Comparison of ENCODE assay signal across 7 mouse cellular contexts in genomic region chr17:79894971-79895882, GRCm38 (mm10). TPM values are rescaled to one million over a fixed set of nuclear protein-coding genes. Genes with fewer than 3 reads are reported as not detected.
DNase-seq lines count a peak whose midpoint lies in the region; ATAC-seq lines count a peak whose summit lies in the region.

No protein-coding gene starts in this region.

- H3K4me3 ChIP-seq in embryonic facial prominence, embryonic 11.5 days (ENCODE audit: low read depth, low read length): peak overlapping the region; percentile 95
- H3K4me3 ChIP-seq in limb, embryonic 11.5 days (ENCODE audit: low read depth, low read length): peak overlapping the region; percentile 79
- peak overlapping the region; percentile 98 for H3K4me3 ChIP-seq in midbrain, embryonic 13.5 days (replicated peaks)

- no peaks in the 10 kb centered on the region for H3K36me3 ChIP-seq in embryonic facial prominence, embryonic 11.5 days (replicated peaks; ENCODE audit: control insufficient read depth, insufficient read depth, low read depth, low read length)
- H3K36me3 ChIP-seq in limb, embryonic 11.5 days (ENCODE audit: control insufficient read depth, insufficient read depth, low read length): no peaks in the 10 kb centered on the region
- no peaks in the 10 kb centered on the region for H3K36me3 ChIP-seq in midbrain, embryonic 13.5 days

- H3K4me2 ChIP-seq in embryonic facial prominence, embryonic 11.5 days (ENCODE audit: low read depth, low read length): peak overlapping the region; percentile 83
- H3K4me2 ChIP-seq in limb, embryonic 11.5 days (ENCODE audit: low read depth, severe bottlenecking): peak overlapping the region; percentile 79
- peak overlapping the region; percentile 75 for H3K4me2 ChIP-seq in midbrain, embryonic 13.5 days (replicated peaks)

- no peaks in the 10 kb centered on the region for H3K9me3 ChIP-seq in embryonic facial prominence, embryonic 11.5 days (replicated peaks; ENCODE audit: control insufficient read depth, low read length)
- no peaks in the 10 kb centered on the region for H3K9me3 ChIP-seq in limb, embryonic 11.5 days (ENCODE audit: control insufficient read depth, low read length)
- H3K9me3 ChIP-seq in midbrain, embryonic 13.5 days: no peaks in the 10 kb centered on the region

- peak; percentile 53 for ATAC-seq in embryonic facial prominence, embryonic 11.5 days (replicated peaks; ENCODE audit: insufficient number of reproducible peaks, low FRiP score, low TSS enrichment, low read depth)
- peak; percentile 80 for ATAC-seq in limb, embryonic 11.5 days (ENCODE audit: insufficient number of reproducible peaks, low FRiP score, low TSS enrichment, low read depth)
- peak; percentile 81 for ATAC-seq in midbrain, embryonic 13.5 days

- H3K9ac ChIP-seq in embryonic facial prominence, embryonic 11.5 days (replicated peaks; ENCODE audit: low read length): peak overlapping the region; percentile 92
- peak overlapping the region; percentile 94 for H3K9ac ChIP-seq in limb, embryonic 11.5 days (ENCODE audit: low read length)
- H3K9ac ChIP-seq in midbrain, embryonic 13.5 days (replicated peaks): peak overlapping the region; percentile 96

- H3K27me3 ChIP-seq in embryonic facial prominence, embryonic 11.5 days (ENCODE audit: control insufficient read depth, insufficient read depth, low read length): no peaks in the 10 kb centered on the region
- no peaks in the 10 kb centered on the region for H3K27me3 ChIP-seq in limb, embryonic 11.5 days (ENCODE audit: control insufficient read depth, insufficient read depth, low read length)
- H3K27me3 ChIP-seq in midbrain, embryonic 13.5 days: peaks cover 23% of the 10 kb centered on the region

- DNase-seq in adrenal gland, adult 2 months: peak; percentile 83
- DNase-seq in embryonic facial prominence, embryonic 11.5 days (ENCODE audit: low spot score): peak; percentile 72
- peak; percentile 97 for DNase-seq in heart, adult 11 months
- peak; percentile 61 for DNase-seq in kidney, adult 11 months
- peak; percentile 75 for DNase-seq in limb, embryonic 11.5 days (ENCODE audit: low spot score)
- peak; percentile 51 for DNase-seq in spleen, adult 12 weeks (ENCODE audit: low spot score)

- no peaks in the 10 kb centered on the region for H3K4me1 ChIP-seq in embryonic facial prominence, embryonic 11.5 days (ENCODE audit: control insufficient read depth, insufficient read depth, low read length)
- peaks cover 13% of the 10 kb centered on the region for H3K4me1 ChIP-seq in limb, embryonic 11.5 days (ENCODE audit: control insufficient read depth, insufficient read depth, low read length)
- peaks cover 29% of the 10 kb centered on the region for H3K4me1 ChIP-seq in midbrain, embryonic 13.5 days (replicated peaks)

- peak overlapping the region; percentile 92 for H3K27ac ChIP-seq in embryonic facial prominence, embryonic 11.5 days (replicated peaks; ENCODE audit: low read depth, low read length)
- H3K27ac ChIP-seq in limb, embryonic 11.5 days (replicated peaks; ENCODE audit: low read depth, low read length): peak overlapping the region; percentile 91
- peak overlapping the region; percentile 94 for H3K27ac ChIP-seq in midbrain, embryonic 13.5 days

- under 1% methylated on average over 67 of the region's 100 CpGs for WGBS in embryonic facial prominence, embryonic 11.5 days
- WGBS in limb, embryonic 11.5 days: 0% methylated on average over 86 of the region's 100 CpGs
- 0% methylated on average over 50 of the region's 100 CpGs for WGBS in midbrain, embryonic 13.5 days

RNA-seq across cellular contexts. Expression of gene Atl2, which starts 0.7 kb away (rescaled TPM):
- total RNA-seq in adrenal gland, adult 2 months (2021): 100 to 1,000 TPM in 1 of 2 experiments, 10 to 100 TPM in 1; 61.4 to 137 TPM
- polyA plus RNA-seq in adrenal gland, adult 2 months (2012; rRNA removed): 10.3 and 14.5 TPM in 2 replicates
- polyA plus RNA-seq in embryonic facial prominence, embryonic 11.5 days (2014; fragmentation: Nextera tagmentation; extraction: Ambion mirVana): 35.8 and 39.0 TPM in 2 replicates
- polyA plus RNA-seq in limb, embryonic 11.5 days (2014; fragmentation: Nextera tagmentation; extraction: Ambion mirVana): 38.7 and 43.2 TPM in 2 replicates
- polyA plus RNA-seq in midbrain, embryonic 13.5 days (2015; fragmentation: Nextera tagmentation; extraction: Ambion mirVana): 30.8 and 35.3 TPM in 2 replicates

Comparison
In these comparisons a context has a peak if more than half of its experiments do, and no peak if none do; other contexts are left out.
1. Peak in every context shown above with its lines: DNase-seq, ATAC-seq, H3K4me3 ChIP-seq and H3K27ac ChIP-seq.